Mouse (Mus musculus): ENCODE measurements around the gene Epyc. TPM values are rescaled to one million over a fixed set of nuclear protein-coding genes. Genes with fewer than 3 reads are reported as not detected.

The Epyc gene
- polyA plus RNA-seq (2015; fragmentation: Nextera tagmentation; extraction: Ambion mirVana) = 1.5 and 5.4 TPM in 2 replicates

GRCm38 (mm10) chr10:97643768-97644167, at the start of gene Epyc:
Epyc (plus strand) TSS chr10:97644068.
- ATAC-seq (ENCODE audit: low FRiP score) = no peak
- Histone ChIP-seq H3K9me3 (replicated peaks) (no peaks in the 10 kb centered on the region), H3K9ac (replicated peaks) (no peak within 1 kb of the TSS), H3K4me3 (replicated peaks) (no peak within 1 kb of the TSS), H3K27ac (replicated peaks) (no peak within 1 kb of the TSS), H3K27me3 (replicated peaks) (no peaks in the 10 kb centered on the region), H3K4me1 (no peaks in the 10 kb centered on the region), H3K36me3 (no peaks in the 10 kb centered on the region), H3K4me2 (no peak within 1 kb of the TSS)
- 82% methylated on average over 2 of the region's 2 CpGs for WGBS

- Histone ChIP-seq H3K9me3 (replicated peaks) (no peaks in the 10 kb centered on the region), H3K27me3 (replicated peaks) (no peaks in the 10 kb centered on the region), H3K36me3 (no peaks in the 10 kb centered on the region), H3K27ac (replicated peaks) (no peak overlapping the region), H3K4me3 (replicated peaks) (no peak overlapping the region), H3K4me2 (no peak overlapping the region), H3K4me1 (no peaks in the 10 kb centered on the region), H3K9ac (replicated peaks) (no peak overlapping the region)
- 90% methylated on average over 1 of the region's 1 CpGs for WGBS
- ATAC-seq (ENCODE audit: low FRiP score) = no peak
Measured at GRCm38 (mm10) chr10:97595680-97596079, 48.2 kb upstream of the Epyc start.

- Histone ChIP-seq H3K9ac (replicated peaks) (no peak overlapping the region), H3K4me1 (no peaks in the 10 kb centered on the region), H3K27me3 (replicated peaks) (no peaks in the 10 kb centered on the region), H3K4me3 (replicated peaks) (no peak overlapping the region), H3K27ac (replicated peaks) (no peak overlapping the region), H3K4me2 (no peak overlapping the region), H3K9me3 (replicated peaks) (no peaks in the 10 kb centered on the region), H3K36me3 (no peaks in the 10 kb centered on the region)
- ATAC-seq (ENCODE audit: low FRiP score) = no peak
- WGBS = 82% methylated on average over 4 of the region's 4 CpGs
Measured at GRCm38 (mm10) chr10:97601744-97602143, 42.1 kb upstream of the Epyc start.

GRCm38 (mm10) chr10:97603256-97603655, 40.6 kb upstream of the Epyc start:
- no peak overlapping the region for H3K27ac ChIP-seq (replicated peaks)
- no peak overlapping the region for H3K4me2 ChIP-seq
- no peak overlapping the region for H3K9ac ChIP-seq (replicated peaks)
- H3K27me3 ChIP-seq (replicated peaks) = no peaks in the 10 kb centered on the region
- H3K4me1 ChIP-seq = no peaks in the 10 kb centered on the region
- H3K4me3 ChIP-seq (replicated peaks) = no peak overlapping the region
- no peak for ATAC-seq (ENCODE audit: low FRiP score)
- no peaks in the 10 kb centered on the region for H3K36me3 ChIP-seq
- H3K9me3 ChIP-seq (replicated peaks) = no peaks in the 10 kb centered on the region

GRCm38 (mm10) chr10:97606579-97606978, 37.3 kb upstream of the Epyc start, which contains the start of gene Kera:
Kera (plus strand) TSS chr10:97606879.
- H3K9ac ChIP-seq (replicated peaks) = no peak within 1 kb of the TSS
- 85% methylated on average over 2 of the region's 2 CpGs for WGBS
- H3K36me3 ChIP-seq = no peaks in the 10 kb centered on the region
- no peak for ATAC-seq (ENCODE audit: low FRiP score)
- no peaks in the 10 kb centered on the region for H3K9me3 ChIP-seq (replicated peaks)
- no peak within 1 kb of the TSS for H3K4me3 ChIP-seq (replicated peaks)
- no peaks in the 10 kb centered on the region for H3K4me1 ChIP-seq
- no peak within 1 kb of the TSS for H3K27ac ChIP-seq (replicated peaks)
- H3K27me3 ChIP-seq (replicated peaks) = no peaks in the 10 kb centered on the region
- H3K4me2 ChIP-seq = no peak within 1 kb of the TSS

- ATAC-seq (ENCODE audit: low FRiP score) = no peak
- 97% methylated on average over 1 of the region's 1 CpGs for WGBS
- no peaks in the 10 kb centered on the region for H3K9me3 ChIP-seq (replicated peaks)
Measured at GRCm38 (mm10) chr10:97622328-97622727, 21.5 kb upstream of the Epyc start.

GRCm38 (mm10) chr10:97624381-97624780, 19.5 kb upstream of the Epyc start:
- no peaks in the 10 kb centered on the region for H3K27me3 ChIP-seq (replicated peaks)
- H3K36me3 ChIP-seq = no peaks in the 10 kb centered on the region
- H3K4me2 ChIP-seq = no peak overlapping the region
- no peaks in the 10 kb centered on the region for H3K9me3 ChIP-seq (replicated peaks)
- no peak overlapping the region for H3K4me3 ChIP-seq (replicated peaks)
- H3K9ac ChIP-seq (replicated peaks) = no peak overlapping the region
- WGBS = 65% methylated on average over 2 of the region's 2 CpGs
- no peak for ATAC-seq (ENCODE audit: low FRiP score)
- H3K4me1 ChIP-seq = no peaks in the 10 kb centered on the region
- no peak overlapping the region for H3K27ac ChIP-seq (replicated peaks)

More at GRCm38 (mm10) chr10:97622328-97622727, 21.5 kb upstream of the Epyc start:
- Histone ChIP-seq H3K4me1 (no peaks in the 10 kb centered on the region), H3K4me2 (no peak overlapping the region), H3K27me3 (replicated peaks) (no peaks in the 10 kb centered on the region), H3K4me3 (replicated peaks) (no peak overlapping the region), H3K9ac (replicated peaks) (no peak overlapping the region), H3K27ac (replicated peaks) (no peak overlapping the region), H3K36me3 (no peaks in the 10 kb centered on the region)

- Histone ChIP-seq H3K4me2 (no peak overlapping the region), H3K27me3 (replicated peaks) (no peaks in the 10 kb centered on the region), H3K4me1 (no peaks in the 10 kb centered on the region), H3K4me3 (replicated peaks) (no peak overlapping the region), H3K36me3 (no peaks in the 10 kb centered on the region), H3K9me3 (replicated peaks) (no peaks in the 10 kb centered on the region), H3K27ac (replicated peaks) (no peak overlapping the region), H3K9ac (replicated peaks) (no peak overlapping the region)
- ATAC-seq (ENCODE audit: low FRiP score) = no peak
- 70% methylated on average over 4 of the region's 4 CpGs for WGBS
Measured at GRCm38 (mm10) chr10:97625116-97625515, 18.8 kb upstream of the Epyc start.

GRCm38 (mm10) chr10:97626543-97626942, 17.3 kb upstream of the Epyc start:
- Histone ChIP-seq H3K9me3 (replicated peaks) (no peaks in the 10 kb centered on the region), H3K4me2 (no peak overlapping the region), H3K36me3 (no peaks in the 10 kb centered on the region), H3K27me3 (replicated peaks) (no peaks in the 10 kb centered on the region), H3K27ac (replicated peaks) (no peak overlapping the region), H3K9ac (replicated peaks) (no peak overlapping the region), H3K4me3 (replicated peaks) (no peak overlapping the region), H3K4me1 (no peaks in the 10 kb centered on the region)
- 85% methylated on average over 1 of the region's 1 CpGs for WGBS
- no peak for ATAC-seq (ENCODE audit: low FRiP score)

- Histone ChIP-seq H3K4me2 (no peak overlapping the region), H3K36me3 (no peaks in the 10 kb centered on the region), H3K27me3 (replicated peaks) (no peaks in the 10 kb centered on the region), H3K4me3 (replicated peaks) (no peak overlapping the region), H3K27ac (replicated peaks) (no peak overlapping the region), H3K4me1 (no peaks in the 10 kb centered on the region), H3K9ac (replicated peaks) (no peak overlapping the region), H3K9me3 (replicated peaks) (no peaks in the 10 kb centered on the region)
- 91% methylated on average over 3 of the region's 3 CpGs for WGBS
- no peak for ATAC-seq (ENCODE audit: low FRiP score)
Measured at GRCm38 (mm10) chr10:97631061-97631460, 12.8 kb upstream of the Epyc start.

GRCm38 (mm10) chr10:97641926-97642325, 1.9 kb upstream of the Epyc start:
- WGBS = 89% methylated on average over 2 of the region's 2 CpGs
- no peak for ATAC-seq (ENCODE audit: low FRiP score)
- no peaks in the 10 kb centered on the region for H3K27me3 ChIP-seq (replicated peaks)

GRCm38 (mm10) chr10:97650334-97650733, 6.5 kb downstream of the Epyc start:
- no peak for ATAC-seq (ENCODE audit: low FRiP score)
- Histone ChIP-seq H3K27me3 (replicated peaks) (no peaks in the 10 kb centered on the region), H3K9me3 (replicated peaks) (no peaks in the 10 kb centered on the region), H3K4me2 (no peak overlapping the region), H3K27ac (replicated peaks) (no peak overlapping the region), H3K36me3 (no peaks in the 10 kb centered on the region), H3K9ac (replicated peaks) (no peak overlapping the region), H3K4me1 (no peaks in the 10 kb centered on the region), H3K4me3 (replicated peaks) (no peak overlapping the region)
- 56% methylated on average over 2 of the region's 2 CpGs for WGBS

More at GRCm38 (mm10) chr10:97641926-97642325, 1.9 kb upstream of the Epyc start:
- Histone ChIP-seq H3K9me3 (replicated peaks) (no peaks in the 10 kb centered on the region), H3K36me3 (no peaks in the 10 kb centered on the region), H3K4me1 (no peaks in the 10 kb centered on the region), H3K4me3 (replicated peaks) (no peak overlapping the region), H3K4me2 (no peak overlapping the region), H3K27ac (replicated peaks) (no peak overlapping the region), H3K9ac (replicated peaks) (no peak overlapping the region)

GRCm38 (mm10) chr10:97659489-97659888, 15.6 kb downstream of the Epyc start:
- no peaks in the 10 kb centered on the region for H3K9me3 ChIP-seq (replicated peaks)
- H3K4me1 ChIP-seq = no peaks in the 10 kb centered on the region
- no peak overlapping the region for H3K4me2 ChIP-seq
- H3K4me3 ChIP-seq (replicated peaks) = no peak overlapping the region
- 91% methylated on average over 1 of the region's 1 CpGs for WGBS
- no peaks in the 10 kb centered on the region for H3K27me3 ChIP-seq (replicated peaks)
- H3K9ac ChIP-seq (replicated peaks) = no peak overlapping the region
- H3K27ac ChIP-seq (replicated peaks) = no peak overlapping the region
- H3K36me3 ChIP-seq = no peaks in the 10 kb centered on the region
- no peak for ATAC-seq (ENCODE audit: low FRiP score)
